Mouse (Mus musculus): Measurements from ENCODE around the gene Fndc9. TPM values are rescaled to one million over a fixed set of nuclear protein-coding genes. Genes with fewer than 3 reads are reported as not detected.

Gene Fndc9
- polyA plus RNA-seq, 1 experiment = not detected

DNA sequence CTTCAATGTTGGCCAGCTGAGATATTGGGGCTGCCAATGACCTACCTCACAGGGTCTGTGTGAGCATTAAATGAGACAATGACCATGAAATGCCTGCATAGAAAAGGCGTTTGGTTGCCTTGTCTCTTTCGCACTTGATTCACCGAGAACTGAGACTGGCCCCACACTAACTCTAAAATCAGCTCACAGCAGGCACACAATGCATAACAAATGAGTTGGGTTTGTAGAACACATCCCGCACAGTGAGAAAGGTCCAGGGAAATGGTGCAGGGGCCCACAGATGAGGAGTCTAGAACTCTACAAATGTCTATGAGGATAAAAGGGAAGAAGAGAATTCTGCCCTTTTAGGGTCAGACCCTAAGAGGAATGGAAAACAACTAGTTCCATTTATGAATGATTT lies 53.7 kb downstream of the Fndc9 start:
- no peak overlapping the region for H3K27ac ChIP-seq (ENCODE audit: insufficient read depth, low read depth, low read length)
- H3K27me3 ChIP-seq (ENCODE audit: control insufficient read depth, insufficient read depth, low read length) = no peaks in the 10 kb centered on the region
- H3K4me3 ChIP-seq (ENCODE audit: low read depth, low read length) = no peak overlapping the region
- H3K36me3 ChIP-seq (ENCODE audit: control insufficient read depth, insufficient read depth, low read length) = no peaks in the 10 kb centered on the region
- TF ChIP-seq CTCF (IDR thresholded peaks at IDR 0.05; ENCODE audit: extremely low read depth, insufficient read length, insufficient replicate concordance, low read depth, low read length) (no peak), POLR2A (IDR thresholded peaks at IDR 0.05; ENCODE audit: low read depth, low read length) (no peak)
- H3K4me1 ChIP-seq (ENCODE audit: control insufficient read depth, insufficient read depth, insufficient read length, low read length) = no peaks in the 10 kb centered on the region
- WGBS = 91% methylated on average over 4 of the region's 4 CpGs

Other genes with a start within 250 kb of the Fndc9 start
- gene Gm12166, start 183.2 kb upstream of the Fndc9 start, polyA plus RNA-seq (2012; rRNA removed) = 12.6 and 25.3 TPM in 2 replicates
- gene Adam19, start 179.5 kb upstream of the Fndc9 start, polyA plus RNA-seq (2012; rRNA removed) = 4.4 and 6.8 TPM in 2 replicates
- gene Nipal4, start 69.0 kb upstream of the Fndc9 start, polyA plus RNA-seq (2012; rRNA removed) = 0.49 and 0.89 TPM in 2 replicates
- gene Cyfip2, start 77.3 kb downstream of the Fndc9 start, polyA plus RNA-seq (2012; rRNA removed) = 3.3 and 3.8 TPM in 2 replicates
- gene Itk, start 154.0 kb downstream of the Fndc9 start, polyA plus RNA-seq (2012; rRNA removed) = 0.52 and 1.1 TPM in 2 replicates
- 0.33 and 0.38 TPM in 2 replicates for gene Fam71b, start 161.0 kb downstream of the Fndc9 start, polyA plus RNA-seq (2012; rRNA removed)
- gene Med7, start 201.4 kb downstream of the Fndc9 start, polyA plus RNA-seq (2012; rRNA removed) = 4.4 and 11.4 TPM in 2 replicates
- gene Havcr2, start 219.4 kb downstream of the Fndc9 start, polyA plus RNA-seq (2012; rRNA removed) = 0.57 and 0.76 TPM in 2 replicates

Measured in small intestine, adult 2 months (tissue).